Mouse (Mus musculus): ENCODE data around the gene Piezo1. TPM values are rescaled to one million over a fixed set of nuclear protein-coding genes. Genes with fewer than 3 reads are reported as not detected.

Gene Piezo1
- total and polyA plus RNA-seq, 2 experiments from 2014 or later = 1.2 to 10.0 TPM

DNA sequence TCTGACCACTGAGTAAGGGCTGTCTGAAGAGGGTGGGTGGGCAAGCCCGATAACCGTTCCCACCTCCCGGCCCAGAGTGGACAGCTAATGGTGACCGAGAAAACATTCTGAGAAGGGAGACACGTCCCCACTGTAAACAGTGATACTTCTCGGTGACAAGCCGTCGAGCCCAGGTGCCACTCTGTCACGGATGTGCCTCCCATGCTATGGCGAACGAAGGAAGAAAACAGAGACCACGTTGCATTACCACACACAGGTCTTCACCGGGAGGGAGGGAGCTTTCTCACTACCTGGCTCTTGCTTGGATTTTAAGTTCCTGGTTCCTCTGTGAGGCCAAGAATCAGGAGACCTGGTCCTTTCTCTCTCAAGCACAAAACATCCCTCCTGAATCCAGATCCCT is 2.8 kb downstream of the Piezo1 start:
- Histone ChIP-seq H3K27ac (no peak overlapping the region), H3K4me2 (ENCODE audit: low read depth, low read length) (no peak overlapping the region), H3K36me3 (ENCODE audit: insufficient read depth, low read length) (no peaks in the 10 kb centered on the region), H3K9me3 (ENCODE audit: low read length) (no peaks in the 10 kb centered on the region), H3K27me3 (ENCODE audit: insufficient read depth, low read length) (no peaks in the 10 kb centered on the region), H3K4me1 (ENCODE audit: insufficient read depth, low read length) (peaks cover 4% of the 10 kb centered on the region; the same call in 1 of the 2 replicates), H3K9ac (replicated peaks; ENCODE audit: low read length) (no peak overlapping the region), H3K4me3 (ENCODE audit: low read length) (no peak overlapping the region)
- DNase-seq (ENCODE audit: low spot score) (no peak), ATAC-seq (no peak)
- WGBS = 79% methylated on average over 13 of the region's 13 CpGs
- TF ChIP-seq CTCF (IDR thresholded peaks at IDR 0.05; ENCODE audit: low read depth) = no peak

- Histone ChIP-seq H3K4me1 (ENCODE audit: insufficient read depth, low read length) (peaks cover 4% of the 10 kb centered on the region; the same call in 1 of the 2 replicates), H3K36me3 (ENCODE audit: insufficient read depth, low read length) (no peaks in the 10 kb centered on the region), H3K27ac (no peak overlapping the region), H3K9me3 (ENCODE audit: low read length) (no peaks in the 10 kb centered on the region), H3K4me3 (ENCODE audit: low read length) (no peak overlapping the region), H3K27me3 (ENCODE audit: insufficient read depth, low read length) (no peaks in the 10 kb centered on the region), H3K4me2 (ENCODE audit: low read depth, low read length) (no peak overlapping the region), H3K9ac (replicated peaks; ENCODE audit: low read length) (no peak overlapping the region)
- no peak for TF ChIP-seq CTCF (IDR thresholded peaks at IDR 0.05; ENCODE audit: low read depth)
- DNase-seq (ENCODE audit: low spot score) (no peak), ATAC-seq (no peak)
- WGBS = 38% methylated on average over 5 of the region's 5 CpGs
Observed at GRCm38 (mm10) chr8:122547815-122548214, 3.3 kb downstream of the Piezo1 start.

DNA sequence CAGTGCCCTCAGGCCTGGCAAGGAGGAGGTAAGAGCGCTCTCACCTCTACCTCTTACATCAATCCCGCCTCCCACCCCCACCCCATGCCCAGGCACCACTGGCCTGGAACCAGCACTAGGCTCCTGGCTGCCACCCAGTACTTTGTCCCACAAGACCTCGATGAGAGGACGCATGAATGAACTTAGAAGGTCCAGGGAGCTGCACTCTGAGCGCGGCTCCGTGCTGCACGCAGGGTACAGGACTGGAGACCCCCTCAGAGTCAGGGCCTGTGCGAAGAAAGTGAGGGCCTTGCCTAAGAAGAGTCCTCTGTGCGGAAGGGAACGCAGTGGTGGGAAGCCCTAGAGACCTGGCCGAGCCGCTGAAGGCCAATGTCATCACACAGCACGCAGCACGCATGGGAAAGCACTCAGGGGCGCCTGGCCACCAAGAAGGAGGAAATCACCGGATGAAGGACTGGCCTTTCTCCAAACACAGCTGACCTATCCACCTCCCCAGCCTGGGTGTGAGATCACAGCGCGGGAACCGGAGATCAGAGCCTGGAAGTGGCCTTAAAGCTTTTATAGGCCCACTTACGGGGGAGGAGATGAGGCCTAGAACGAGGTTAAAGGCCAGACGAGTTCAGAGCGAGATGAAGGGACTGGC is 4.2 kb downstream of the Piezo1 start:
- DNase-seq (ENCODE audit: low spot score) (no peak), ATAC-seq (no peak)
- TF ChIP-seq CTCF (IDR thresholded peaks at IDR 0.05; ENCODE audit: low read depth) = no peak
- Histone ChIP-seq H3K27me3 (ENCODE audit: insufficient read depth, low read length) (no peaks in the 10 kb centered on the region), H3K36me3 (ENCODE audit: insufficient read depth, low read length) (no peaks in the 10 kb centered on the region), H3K4me1 (ENCODE audit: insufficient read depth, low read length) (peaks cover 4% of the 10 kb centered on the region; the same call in 1 of the 2 replicates), H3K9ac (replicated peaks; ENCODE audit: low read length) (no peak overlapping the region), H3K4me2 (ENCODE audit: low read depth, low read length) (no peak overlapping the region), H3K27ac (no peak overlapping the region), H3K9me3 (ENCODE audit: low read length) (no peaks in the 10 kb centered on the region), H3K4me3 (ENCODE audit: low read length) (no peak overlapping the region)
- 58% methylated on average over 24 of the region's 24 CpGs for WGBS

GRCm38 (mm10) chr8:122546066-122546755 is 4.9 kb downstream of the Piezo1 start:
- Histone ChIP-seq H3K4me3 (ENCODE audit: low read length) (no peak overlapping the region), H3K9me3 (ENCODE audit: low read length) (no peaks in the 10 kb centered on the region), H3K4me1 (ENCODE audit: insufficient read depth, low read length) (peaks cover 4% of the 10 kb centered on the region; the same call in 1 of the 2 replicates), H3K27ac (no peak overlapping the region), H3K27me3 (ENCODE audit: insufficient read depth, low read length) (no peaks in the 10 kb centered on the region), H3K4me2 (ENCODE audit: low read depth, low read length) (no peak overlapping the region), H3K9ac (replicated peaks; ENCODE audit: low read length) (no peak overlapping the region), H3K36me3 (ENCODE audit: insufficient read depth, low read length) (no peaks in the 10 kb centered on the region)
- TF ChIP-seq CTCF (IDR thresholded peaks at IDR 0.05; ENCODE audit: low read depth) = no peak
- WGBS = 86% methylated on average over 6 of the region's 7 CpGs
- DNase-seq (ENCODE audit: low spot score) (no peak), ATAC-seq (0 out of 2 replicates have a peak, but pooled peaks have one; percentile 27)

DNA sequence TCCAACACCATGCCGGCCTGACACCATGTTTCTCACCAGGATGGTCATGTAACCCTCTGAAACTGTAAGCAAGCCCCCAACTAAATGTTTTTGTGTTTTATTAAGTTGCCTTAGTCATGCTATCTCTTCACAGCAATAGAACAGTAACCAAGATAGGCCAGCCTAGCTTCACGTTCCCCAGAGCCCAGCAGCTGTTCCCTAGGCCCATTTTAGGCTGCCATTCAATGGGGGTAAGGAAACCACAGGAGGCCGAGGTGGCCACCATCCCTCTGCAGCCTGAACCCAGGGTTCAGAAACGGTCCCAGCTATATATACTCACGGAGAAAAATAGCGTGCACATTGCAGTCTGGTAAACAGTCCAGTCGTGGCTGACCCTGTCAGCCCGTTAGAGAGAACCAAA is 7.0 kb downstream of the Piezo1 start:
- ATAC-seq (no peak), DNase-seq (ENCODE audit: low spot score) (no peak)
- no peaks in the 10 kb centered on the region for H3K9me3 ChIP-seq (ENCODE audit: low read length)
- no peak overlapping the region for H3K4me3 ChIP-seq (ENCODE audit: low read length)
- H3K27ac ChIP-seq = no peak overlapping the region
- H3K4me1 ChIP-seq (ENCODE audit: insufficient read depth, low read length) = no peaks in the 10 kb centered on the region
- no peaks in the 10 kb centered on the region for H3K36me3 ChIP-seq (ENCODE audit: insufficient read depth, low read length)
- no peak overlapping the region for H3K4me2 ChIP-seq (ENCODE audit: low read depth, low read length)
- no peak overlapping the region for H3K9ac ChIP-seq (replicated peaks; ENCODE audit: low read length)
- no peak for TF ChIP-seq CTCF (IDR thresholded peaks at IDR 0.05; ENCODE audit: low read depth)
- H3K27me3 ChIP-seq (ENCODE audit: insufficient read depth, low read length) = no peaks in the 10 kb centered on the region
- WGBS = 90% methylated on average over 8 of the region's 8 CpGs

DNA sequence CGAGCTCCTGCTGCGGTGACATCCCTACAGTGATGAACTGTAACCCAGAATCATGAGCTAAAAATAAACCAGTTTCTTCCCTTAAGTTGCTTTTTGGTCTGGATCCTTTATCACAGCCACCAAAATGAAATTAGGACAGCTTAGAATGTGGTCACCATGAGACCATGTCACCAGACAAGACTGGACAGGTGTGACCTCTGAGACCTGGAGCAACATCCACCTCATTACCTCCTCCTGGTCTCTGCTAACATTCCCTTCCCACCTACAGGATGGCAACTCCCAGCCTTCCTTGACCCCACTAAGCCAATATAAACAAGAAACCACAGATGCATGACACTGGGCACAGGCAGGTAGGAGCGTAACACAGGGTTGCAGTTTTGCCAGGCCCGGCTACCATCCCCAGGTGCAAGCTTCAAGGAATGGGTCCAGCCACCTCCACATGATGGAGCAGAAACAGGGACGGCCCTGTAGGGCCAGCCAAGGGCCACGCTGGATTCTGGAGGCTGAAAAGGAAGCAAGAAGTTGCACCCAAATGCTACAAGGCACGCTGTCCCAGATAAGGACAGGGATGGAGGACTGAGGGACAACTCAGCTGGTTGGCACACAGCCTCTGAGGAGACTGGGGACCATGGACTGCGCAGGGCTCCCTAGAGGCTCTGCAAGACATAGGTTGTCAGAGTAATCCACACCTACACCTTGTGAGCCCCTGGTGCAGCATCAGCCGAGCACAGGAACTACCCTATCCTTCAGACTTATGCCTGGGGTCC is 12.6 kb downstream of the Piezo1 start:
- Histone ChIP-seq H3K36me3 (ENCODE audit: insufficient read depth, low read length) (no peaks in the 10 kb centered on the region), H3K4me1 (ENCODE audit: insufficient read depth, low read length) (no peaks in the 10 kb centered on the region), H3K9me3 (ENCODE audit: low read length) (no peaks in the 10 kb centered on the region), H3K27me3 (ENCODE audit: insufficient read depth, low read length) (no peaks in the 10 kb centered on the region), H3K4me3 (ENCODE audit: low read length) (no peak overlapping the region), H3K4me2 (ENCODE audit: low read depth, low read length) (no peak overlapping the region), H3K9ac (replicated peaks; ENCODE audit: low read length) (no peak overlapping the region), H3K27ac (no peak overlapping the region)
- ATAC-seq = no peak
- DNase-seq (ENCODE audit: low spot score) = no peak
- 89% methylated on average over 9 of the region's 9 CpGs for WGBS
- TF ChIP-seq CTCF (IDR thresholded peaks at IDR 0.05; ENCODE audit: low read depth) = no peak
